Mouse (Mus musculus): Measurements from ENCODE around the gene Skil. TPM values are rescaled to one million over a fixed set of nuclear protein-coding genes. Genes with fewer than 3 reads are reported as not detected.

Gene Skil
- total and polyA plus RNA-seq, 3 experiments: 11.1 to 18.9 (median 11.2) TPM

DNA sequence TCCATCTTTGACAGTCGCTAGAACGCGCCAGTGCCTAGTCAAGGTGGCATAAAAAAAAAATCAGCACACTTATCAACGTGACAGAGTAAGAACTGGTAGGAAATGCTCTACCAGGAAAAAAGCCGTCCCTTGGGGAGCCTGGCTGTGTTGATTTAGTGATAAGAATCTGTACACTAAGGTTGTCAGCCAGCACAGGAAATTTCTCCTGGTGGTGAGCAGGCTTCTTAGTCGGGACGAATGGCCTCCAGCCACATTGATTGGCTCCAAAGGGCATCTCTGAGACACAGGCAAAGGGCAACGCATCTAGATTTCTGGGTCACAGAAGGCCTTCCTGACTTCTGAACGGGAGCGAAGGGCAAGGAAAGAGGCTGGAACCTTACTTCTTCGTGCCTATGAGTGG, 19.1 kb upstream of the Skil start:
- H3K4me1 ChIP-seq (ENCODE audit: control insufficient read depth in 1 of 2, insufficient read depth in 2 of 2): peaks cover 0 to 8% of the 10 kb centered on the region in 2 experiments; a peak in 1 of 4 replicates
- H3K4me2 ChIP-seq (ENCODE audit: insufficient read depth, low read depth, poor library complexity, severe bottlenecking): no peak overlapping the region
- no peak for TF ChIP-seq MAFK (IDR thresholded peaks at IDR 0.05; ENCODE audit: insufficient replicate concordance, low read length)
- no peak for TF ChIP-seq SMC3 (IDR thresholded peaks at IDR 0.05; ENCODE audit: low read depth, low read length)
- no peak for TF ChIP-seq POLR2A (IDR thresholded peaks at IDR 0.05; ENCODE audit: low read depth, low read length)
- TF ChIP-seq USF2 (conservative IDR thresholded peaks at IDR 0.05; ENCODE audit: low read depth, low read length): no peak
- no peak for TF ChIP-seq PAX5 (IDR thresholded peaks at IDR 0.05; ENCODE audit: low read length)
- TF ChIP-seq IRF4 (IDR thresholded peaks at IDR 0.05; ENCODE audit: low read depth, low read length): no peak
- TF ChIP-seq MYC (IDR thresholded peaks at IDR 0.05; ENCODE audit: low read depth, low read length): no peak
- no peak for TF ChIP-seq CHD1 (IDR thresholded peaks at IDR 0.05; ENCODE audit: low read depth, low read length)
- no peak for TF ChIP-seq ZMIZ1 (IDR thresholded peaks at IDR 0.05; ENCODE audit: low read depth, low read length)
- no peak overlapping the region for H3K27ac ChIP-seq (ENCODE audit: insufficient read depth, low read depth)
- dilution Hi-C loops (cut with MboI; ENCODE audit: extremely low pct_ligation_motif_present, extremely low pct_unique_long_range_greater_than_20kb, low sequenced_read_pairs) (no loop called here), in situ Hi-C loops (cut with MboI; ENCODE audit: low pct_ligation_motif_present, low pct_unique_long_range_greater_than_20kb, low sequenced_read_pairs) (no loop called here)
- no peaks in the 10 kb centered on the region for H3K9me3 ChIP-seq (replicated peaks; ENCODE audit: low read length)
- no peak for DNase-seq (ENCODE audit: extremely low read depth)
- H3K36me3 ChIP-seq (replicated peaks in 1 of 2; ENCODE audit: control insufficient read depth in 1 of 2, insufficient read depth in 1 of 2, low read length in 1 of 2): no peaks in the 10 kb centered on the region
- H3K4me3 ChIP-seq (replicated peaks in 1 of 3; ENCODE audit: low read depth in 2 of 3, low read length in 2 of 3, poor library complexity in 1 of 3): no peak overlapping the region
- no peak overlapping the region for H3K9ac ChIP-seq (ENCODE audit: insufficient read depth, low read depth)
- H3K79me2 ChIP-seq (replicated peaks; ENCODE audit: control insufficient read depth, extremely low read depth, insufficient read depth, poor library complexity, severe bottlenecking): no peaks in the 10 kb centered on the region
- H3K27me3 ChIP-seq (replicated peaks): peaks cover 2% of the 10 kb centered on the region

DNA sequence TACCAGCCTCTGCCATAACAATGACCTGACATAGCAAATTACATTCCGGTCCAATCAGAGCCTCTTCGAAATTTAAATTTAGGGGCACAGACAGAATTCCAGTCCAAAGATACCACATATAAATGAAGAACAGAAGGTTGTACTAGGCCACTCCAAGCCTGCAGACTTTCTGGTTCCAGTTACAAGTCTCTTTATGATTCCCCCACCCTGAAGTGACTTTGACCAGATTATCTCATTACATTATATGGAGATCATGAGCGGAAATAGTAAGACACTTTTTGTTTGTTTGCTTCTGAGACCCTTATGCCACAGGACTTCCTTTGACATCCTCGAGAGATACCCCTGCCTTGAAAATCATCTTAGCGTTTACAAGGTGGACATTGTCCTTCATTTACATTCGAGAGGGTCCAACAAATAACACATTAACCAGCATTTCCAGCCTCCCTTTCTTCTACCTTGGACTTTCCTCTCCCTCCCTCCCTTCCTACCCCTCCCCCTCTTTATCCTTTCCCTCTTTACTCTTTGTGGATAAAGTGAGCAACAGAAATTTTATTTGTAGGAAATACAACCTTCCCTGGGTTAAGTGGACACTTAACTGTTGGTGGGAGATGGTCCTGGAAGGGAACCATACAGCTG, 17.7 kb upstream of the Skil start:
- no peak for TF ChIP-seq POLR2AphosphoS2 (IDR thresholded peaks at IDR 0.05; ENCODE audit: low read depth, low read length)
- TF ChIP-seq ETS1 (conservative IDR thresholded peaks at IDR 0.05; ENCODE audit: low read depth, low read length): no peak
- TF ChIP-seq NRF1 (IDR thresholded peaks at IDR 0.05; ENCODE audit: low read depth, low read length): no peak
- no peak for TF ChIP-seq GABPA (IDR thresholded peaks at IDR 0.05; ENCODE audit: insufficient replicate concordance, low read depth, low read length)
- TF ChIP-seq MXI1 (IDR thresholded peaks at IDR 0.05; ENCODE audit: low read depth, low read length): no peak
- no peak for TF ChIP-seq USF2 (conservative IDR thresholded peaks at IDR 0.05; ENCODE audit: low read depth, low read length)
- no peak for TF ChIP-seq MAZ (IDR thresholded peaks at IDR 0.05; ENCODE audit: low read depth, low read length)
- no peak for TF ChIP-seq MYC (IDR thresholded peaks at IDR 0.05; ENCODE audit: low read depth, low read length)
- TF ChIP-seq CTCF (conservative IDR thresholded peaks at IDR 0.05 in 1 of 2, IDR thresholded peaks at IDR 0.05 in 1 of 2; ENCODE audit: low read depth in 2 of 2, low read length in 2 of 2): no peak
- TF ChIP-seq PAX5 (IDR thresholded peaks at IDR 0.05; ENCODE audit: low read length): no peak
- no peak for TF ChIP-seq JUND (conservative IDR thresholded peaks at IDR 0.05; ENCODE audit: low read depth, low read length)
- TF ChIP-seq ZKSCAN1 (IDR thresholded peaks at IDR 0.05; ENCODE audit: borderline replicate concordance, low read depth, low read length): no peak
- no peak for TF ChIP-seq RCOR1 (conservative IDR thresholded peaks at IDR 0.05; ENCODE audit: low read depth, low read length)
- TF ChIP-seq TCF12 (IDR thresholded peaks at IDR 0.05; ENCODE audit: low read depth, low read length): no peak
- TF ChIP-seq SMC3 (IDR thresholded peaks at IDR 0.05; ENCODE audit: low read depth, low read length): no peak
- TF ChIP-seq CHD1 (IDR thresholded peaks at IDR 0.05; ENCODE audit: low read depth, low read length): no peak
- Histone ChIP-seq H3K4me2 (ENCODE audit: insufficient read depth, low read depth, poor library complexity, severe bottlenecking) (no peak overlapping the region), H3K9me3 (replicated peaks; ENCODE audit: low read length) (no peaks in the 10 kb centered on the region), H3K4me1 (ENCODE audit: control insufficient read depth in 1 of 2, insufficient read depth in 2 of 2) (peaks cover under 1 to 5% of the 10 kb centered on the region in 2 experiments; a peak in 2 of 4 replicates), H3K27me3 (replicated peaks) (peaks cover 2% of the 10 kb centered on the region), H3K36me3 (replicated peaks in 1 of 2; ENCODE audit: control insufficient read depth in 1 of 2, insufficient read depth in 1 of 2, low read length in 1 of 2) (no peaks in the 10 kb centered on the region), H3K4me3 (replicated peaks in 1 of 3; ENCODE audit: low read depth in 2 of 3, low read length in 2 of 3, poor library complexity in 1 of 3) (no peak overlapping the region), H3K79me2 (replicated peaks; ENCODE audit: control insufficient read depth, extremely low read depth, insufficient read depth, poor library complexity, severe bottlenecking) (no peaks in the 10 kb centered on the region), H3K9ac (ENCODE audit: insufficient read depth, low read depth) (no peak overlapping the region), H3K27ac (ENCODE audit: insufficient read depth, low read depth) (no peak overlapping the region)
- dilution Hi-C loops (cut with MboI; ENCODE audit: extremely low pct_ligation_motif_present, extremely low pct_unique_long_range_greater_than_20kb, low sequenced_read_pairs): no loop called here
- in situ Hi-C loops (cut with MboI; ENCODE audit: low pct_ligation_motif_present, low pct_unique_long_range_greater_than_20kb, low sequenced_read_pairs): no loop called here
- DNase-seq (ENCODE audit: extremely low read depth): no peak
